Mouse (Mus musculus) brain, embryonic 14.5 days (tissue): ENCODE data around the gene Olfr1065.

Experiments
- CTCF ChIP-seq: fragments of 200-500 bp; IDR thresholded peaks from 2 replicates; pipeline ENCODE4 v1.5.1; 2012; ENCODE audit warnings: inconsistent platforms, mild to moderate bottlenecking, moderate library complexity, borderline replicate concordance; ENCODE audit not compliant: insufficient read depth, insufficient read length; ENCODE audit errors: extremely low read depth
- POLR2A ChIP-seq: fragments of 200-500 bp; IDR thresholded peaks from 2 replicates; pipeline ENCODE4 v1.6.1; 2012; ENCODE audit warnings: mild to moderate bottlenecking, inconsistent platforms, borderline replicate concordance; ENCODE audit not compliant: poor library complexity, insufficient read depth, insufficient read length, severe bottlenecking; ENCODE audit errors: extremely low read depth

DNA sequence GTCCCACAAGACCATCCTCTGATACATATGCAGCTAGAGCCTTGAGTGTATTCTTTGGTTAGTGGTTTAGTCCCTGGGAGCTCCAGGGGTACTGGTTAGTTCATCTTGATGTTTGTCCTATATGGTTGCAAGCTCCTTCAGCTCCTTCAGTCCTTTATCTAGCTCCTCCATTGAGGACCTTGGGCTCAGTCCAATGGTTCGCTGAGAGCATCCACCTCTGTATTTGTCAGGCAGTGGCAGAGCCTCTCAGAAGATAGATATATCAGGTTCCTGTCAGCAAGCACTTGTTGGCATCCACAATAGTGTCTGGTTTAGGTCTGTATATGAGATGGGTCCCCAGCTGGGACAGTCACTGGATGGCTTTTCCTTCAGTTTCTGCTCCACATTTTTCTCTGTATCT is 10.0 kb upstream of the Olfr1065 start:
- TF ChIP-seq CTCF (no peak), POLR2A (no peak)
